14 mouse cellular contexts compared by ENCODE assay signal in the genomic region with DNA sequence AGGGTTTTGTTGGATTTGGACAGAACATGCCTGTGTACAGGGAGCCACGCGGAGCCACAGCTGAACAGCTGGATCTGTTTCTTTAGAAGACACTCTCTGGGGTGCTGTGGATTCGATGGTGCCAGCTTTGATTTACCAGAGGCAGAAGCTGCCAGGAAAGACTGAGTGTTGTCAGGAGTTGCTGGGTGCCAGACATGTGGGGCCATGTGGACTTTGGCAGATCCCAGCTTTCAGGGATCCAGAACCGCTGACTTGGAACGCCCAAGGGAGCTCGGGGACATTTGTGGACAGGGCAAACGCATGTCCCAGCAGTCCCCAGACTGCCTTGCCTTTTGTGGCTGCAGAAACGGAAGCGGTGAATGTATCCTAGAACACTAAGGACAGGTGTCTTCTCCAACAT. TPM values are rescaled to one million over a fixed set of nuclear protein-coding genes. Genes with fewer than 3 reads are reported as not detected.
A peak's percentile ranks its signal among the peaks of the same experiment; 100 is the strongest.
DNase-seq lines count a peak whose midpoint lies in the region; ATAC-seq lines count a peak whose summit lies in the region.
"Had no signal": no experiment of that assay in that cellular context is flagged by ENCODE, and none has a peak within 500 bp of the region (broad histone marks: within the 10 kb centered on the region; RNA-seq: fewer than 3 reads in every experiment).

No protein-coding gene starts in this region.

- peak; percentile 49 for DNase-seq in cerebellum, adult 11-12 months
- DNase-seq in cerebellum, adult 8-10 months = no peak
- peak; percentile 40 for DNase-seq in kidney, adult 11 months
- peak; percentile 21 for DNase-seq in lung, postnatal 10 days
- no peak for DNase-seq in lung, postnatal 14 days
- peak; percentile 36 for DNase-seq in skeletal muscle tissue, adult 2 months (ENCODE audit: low read depth, low spot score)
- DNase-seq in urinary bladder, postnatal 25 days (ENCODE audit: low spot score) = no peak
- DNase-seq: right cerebral cortex, adult 18-20 months; thymus, adult 2 months had no signal

- WGBS in kidney, embryonic 15.5 days = 84% methylated on average over 9 of the region's 9 CpGs

- H3K9me3 ChIP-seq in kidney, embryonic 15.5 days (replicated peaks) = no peaks in the 10 kb centered on the region
- H3K9me3 ChIP-seq: hindbrain, embryonic 15.5 days had no signal

- H3K4me2 ChIP-seq in kidney, embryonic 15.5 days = no peak overlapping the region
- H3K4me2 ChIP-seq: hindbrain, embryonic 15.5 days had no signal

- no peaks in the 10 kb centered on the region for H3K36me3 ChIP-seq in kidney, embryonic 15.5 days
- H3K36me3 ChIP-seq: G1E had no signal

- H3K4me1 ChIP-seq in kidney, embryonic 15.5 days = no peaks in the 10 kb centered on the region
- H3K4me1 ChIP-seq: hindbrain, embryonic 15.5 days had no signal

- no peak overlapping the region for H3K27ac ChIP-seq in kidney, embryonic 15.5 days
- H3K27ac ChIP-seq: hindbrain, embryonic 15.5 days; layer of hippocampus, adult 2 months had no signal

- no peak for ATAC-seq in kidney, embryonic 15.5 days (replicated peaks; ENCODE audit: low FRiP score)

- H3K9ac ChIP-seq in kidney, embryonic 15.5 days = no peak overlapping the region
- H3K9ac ChIP-seq: hindbrain, embryonic 15.5 days had no signal

- H3K27me3 ChIP-seq in kidney, embryonic 15.5 days = no peaks in the 10 kb centered on the region
- H3K27me3 ChIP-seq: hindbrain, embryonic 15.5 days had no signal

- no peak overlapping the region for H3K4me3 ChIP-seq in kidney, embryonic 15.5 days (replicated peaks)
- H3K4me3 ChIP-seq: hindbrain, embryonic 15.5 days; layer of hippocampus, adult 2 months had no signal

RNA-seq across cellular contexts. Expression of a gene that starts 52.6 kb away (rescaled TPM):
- polyA plus RNA-seq in kidney, embryonic 15.5 days (2015; fragmentation: Nextera tagmentation; extraction: Ambion mirVana) = not detected in 2 replicates
- polyA plus RNA-seq: G1E; midbrain, postnatal 0 days; thymus, adult 2 months had no signal

Comparison
In these comparisons a context has a peak if more than half of its experiments do, and no peak if none do; other contexts are left out.
1. DNase-seq: peak in cerebellum, adult 11-12 months (single experiment), kidney, adult 11 months (single experiment), lung, postnatal 10 days (single experiment) and skeletal muscle tissue, adult 2 months (single experiment); none in cerebellum, adult 8-10 months (single experiment), lung, postnatal 14 days (single experiment) and urinary bladder, postnatal 25 days (single experiment).